Mouse (Mus musculus) heart, embryonic 13.5 days (tissue): ENCODE data around the gene Igfbp4. TPM values are rescaled to one million over a fixed set of nuclear protein-coding genes. Genes with fewer than 3 reads are reported as not detected.
A peak's percentile ranks its signal among the peaks of the same experiment; 100 is the strongest.

Experiments
- ATAC-seq: fragments of 200-750 bp; cut with Nextera tagmentation; 2 replicates; pipeline ENCODE4 v1.8.0; 2017; ENCODE audit warnings: moderate TSS enrichment; ENCODE audit not compliant: insufficient number of reproducible peaks, low FRiP score, low TSS enrichment; ENCODE audit errors: extremely low read depth
- H3K27ac ChIP-seq: fragments of 300-500 bp; sonication (generic); replicated peaks from 2 replicates; pipeline ENCODE4 v1.5.1; 2015; ENCODE audit warnings: moderate library complexity, mild to moderate bottlenecking, inconsistent platforms
- H3K27me3 ChIP-seq: fragments of 300-500 bp; sonication (generic); replicated peaks from 2 replicates; pipeline ENCODE4 v1.6.1; 2015; ENCODE audit warnings: mild to moderate bottlenecking, inconsistent platforms
- H3K36me3 ChIP-seq: fragments of 300-500 bp; sonication (generic); 2 replicates; pipeline ENCODE4 v1.6.1; 2015; ENCODE audit warnings: mild to moderate bottlenecking, inconsistent platforms
- H3K4me1 ChIP-seq: fragments of 300-500 bp; sonication (generic); 2 replicates; pipeline ENCODE4 v1.6.1; 2015; ENCODE audit warnings: inconsistent platforms
- H3K4me2 ChIP-seq: fragments of 300-500 bp; sonication (generic); 2 replicates; pipeline ENCODE4 v1.6.1; 2015; ENCODE audit warnings: inconsistent platforms, mild to moderate bottlenecking, moderate library complexity
- H3K4me3 ChIP-seq: fragments of 300-500 bp; sonication (generic); 2 replicates; pipeline ENCODE4 v1.5.1; 2015; ENCODE audit warnings: moderate library complexity, mild to moderate bottlenecking, inconsistent platforms
- H3K9ac ChIP-seq: fragments of 300-500 bp; sonication (generic); 2 replicates; pipeline ENCODE4 v1.6.1; 2015; ENCODE audit warnings: inconsistent platforms, mild to moderate bottlenecking, moderate library complexity
- H3K9me3 ChIP-seq: fragments of 300-500 bp; sonication (generic); 2 replicates; pipeline ENCODE4 v1.6.1; 2016; ENCODE audit warnings: inconsistent platforms
- WGBS: fragments of 180-500 bp; shearing (Covaris S2); methylation state at CpG from one replicate; pipeline ENCODE4 v1.1.7; 2015; ENCODE audit warnings: mixed read lengths; 5-methylcytosine and 5-hydroxymethylcytosine counted together
- polyA plus RNA-seq: library from polyadenylated mRNA; unstranded; fragments of >200 nt; fragmentation: Nextera tagmentation; extraction: Ambion mirVana; gene quantifications from 2 replicates; pipeline ENCODE4 v1.2.1, GENCODE M21; 2015

Gene Igfbp4
- polyA plus RNA-seq, 1 experiment from 2014 or later: 371 TPM

DNA sequence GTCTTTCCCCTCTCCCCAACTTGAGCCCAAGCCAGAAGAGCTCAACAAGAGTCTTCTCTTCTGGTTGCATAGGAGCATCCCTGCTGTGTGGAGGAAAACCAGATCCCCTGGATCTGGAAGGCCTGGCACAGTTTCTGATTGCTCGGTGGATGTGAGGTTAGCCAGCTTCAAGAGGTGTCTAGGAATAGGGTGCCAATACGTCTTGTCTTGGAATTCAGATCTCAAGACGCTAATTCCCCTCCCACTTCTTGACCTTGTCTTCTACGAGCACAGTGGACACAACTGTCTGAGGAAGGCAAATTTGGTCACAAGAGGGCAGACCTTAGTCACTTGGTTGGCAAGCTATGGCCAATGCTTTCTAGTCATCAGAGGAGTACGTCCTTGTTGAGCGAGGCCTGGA lies 2.6 kb downstream of the Igfbp4 start:
- no peak for ATAC-seq
- Histone ChIP-seq H3K9ac (no peak overlapping the region), H3K27ac (peak overlapping the region; percentile 20; the same call in 1 of the 2 replicates), H3K4me2 (peak overlapping the region; percentile 59), H3K4me3 (peak overlapping the region; percentile 28), H3K4me1 (peaks cover 69% of the 10 kb centered on the region), H3K9me3 (no peaks in the 10 kb centered on the region), H3K36me3 (peaks cover 16% of the 10 kb centered on the region), H3K27me3 (peaks cover 11% of the 10 kb centered on the region)
- WGBS: 51% methylated on average over 6 of the region's 6 CpGs

DNA sequence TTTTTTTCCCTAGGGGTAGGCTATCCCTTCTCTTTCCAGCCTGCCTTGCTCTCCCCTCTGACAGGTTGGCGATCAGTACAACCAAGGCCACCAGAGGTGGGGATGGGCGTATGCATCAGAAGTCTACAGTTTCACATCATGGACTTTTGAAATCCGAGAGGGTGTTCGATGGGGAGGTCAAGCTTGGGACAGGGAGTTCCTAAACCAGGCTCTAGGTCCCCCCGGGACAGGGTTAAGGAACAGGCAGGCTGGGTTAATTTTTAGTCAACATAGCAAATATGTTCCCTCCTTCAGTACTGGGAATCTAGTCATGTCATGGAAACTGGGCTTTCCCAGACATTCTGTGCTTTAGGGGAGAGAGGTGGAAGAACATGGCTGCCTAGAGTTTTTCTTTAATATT lies 3.3 kb downstream of the Igfbp4 start:
- Histone ChIP-seq H3K4me3 (peak overlapping the region; percentile 28; the same call in 1 of the 2 replicates), H3K9me3 (no peaks in the 10 kb centered on the region), H3K9ac (no peak overlapping the region; the same call in 1 of the 2 replicates), H3K36me3 (peaks cover 23% of the 10 kb centered on the region), H3K27me3 (peaks cover 7% of the 10 kb centered on the region), H3K4me2 (peak overlapping the region; percentile 59), H3K27ac (0 out of 2 replicates have a peak overlapping the region, but pooled peaks have one; percentile 28), H3K4me1 (peaks cover 70% of the 10 kb centered on the region)
- no peak for ATAC-seq
- 75% methylated on average over 5 of the region's 5 CpGs for WGBS

DNA sequence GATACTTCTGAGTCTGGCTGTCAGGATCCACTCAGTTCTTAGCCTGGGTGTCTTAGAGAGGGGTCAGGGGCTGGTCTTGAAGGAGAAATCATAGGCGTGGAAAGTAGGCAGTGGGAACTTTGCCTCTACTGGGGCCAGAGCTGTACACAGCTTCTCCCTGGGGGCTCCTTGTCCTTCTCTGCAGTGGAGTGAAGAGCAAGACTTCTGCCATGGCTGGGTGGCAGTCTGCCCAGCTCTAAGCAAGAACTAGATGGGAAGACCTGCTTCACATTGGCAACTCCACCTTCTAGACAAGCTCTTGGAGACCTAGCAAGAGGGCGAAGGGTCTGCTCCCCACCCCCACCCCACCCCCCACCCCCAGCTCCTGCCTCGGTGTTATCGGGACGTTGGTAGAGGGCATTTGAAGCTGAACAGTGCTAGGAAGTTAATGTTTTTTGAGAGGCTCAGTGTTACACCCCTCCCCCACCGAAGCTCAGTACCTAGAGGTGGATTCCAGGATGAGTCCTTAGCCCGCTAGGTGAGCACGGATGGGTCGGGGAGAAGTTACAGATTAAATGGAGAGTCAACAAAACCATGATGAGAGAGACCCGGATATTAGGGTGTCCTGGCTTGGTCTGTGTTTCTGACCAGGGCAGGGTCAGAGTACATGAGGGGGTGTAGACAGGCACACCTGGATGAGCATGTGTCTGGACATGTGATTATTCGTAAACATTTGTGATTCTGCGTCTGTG lies 4.3 kb downstream of the Igfbp4 start:
- no peaks in the 10 kb centered on the region for H3K9me3 ChIP-seq
- peak overlapping the region; percentile 56 for H3K9ac ChIP-seq
- peaks cover 32% of the 10 kb centered on the region for H3K36me3 ChIP-seq
- 59% methylated on average over 12 of the region's 12 CpGs for WGBS
- H3K4me1 ChIP-seq: peaks cover 68% of the 10 kb centered on the region
- ATAC-seq: no peak
- peak overlapping the region; percentile 59 for H3K4me2 ChIP-seq
- H3K27ac ChIP-seq: peak overlapping the region; percentile 87
- H3K4me3 ChIP-seq: peak overlapping the region; percentile 28
- H3K27me3 ChIP-seq: peaks cover 7% of the 10 kb centered on the region

DNA sequence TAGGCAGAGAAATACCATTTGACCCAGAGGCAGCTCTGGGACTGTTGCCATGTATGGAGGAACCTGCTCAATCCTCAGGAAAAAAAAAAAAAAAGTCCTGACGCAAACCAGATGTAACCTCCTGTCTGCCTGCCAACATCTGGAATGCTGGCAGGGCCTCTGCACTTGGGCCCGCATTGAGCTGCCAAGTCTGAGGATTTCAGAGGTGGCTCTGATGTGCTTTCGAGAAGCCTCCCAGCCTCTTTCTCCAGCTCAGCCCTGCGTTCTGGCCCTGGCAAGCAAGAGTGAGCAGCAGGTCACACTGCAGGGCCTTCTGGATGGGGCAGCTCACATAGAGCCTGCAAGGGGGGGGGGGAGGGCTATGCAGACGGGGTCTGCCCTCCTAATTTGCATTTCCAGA lies 6.1 kb downstream of the Igfbp4 start:
- 0 out of 2 replicates have a peak, but pooled peaks have one; percentile 32 for ATAC-seq
- H3K9ac ChIP-seq: peak overlapping the region; percentile 56
- H3K27ac ChIP-seq: peak overlapping the region; percentile 87
- H3K4me2 ChIP-seq: peak overlapping the region; percentile 59
- peaks cover 5% of the 10 kb centered on the region for H3K27me3 ChIP-seq
- H3K9me3 ChIP-seq: no peaks in the 10 kb centered on the region
- H3K4me1 ChIP-seq: peaks cover 58% of the 10 kb centered on the region
- WGBS: 7% methylated on average over 5 of the region's 5 CpGs
- peaks cover 50% of the 10 kb centered on the region for H3K36me3 ChIP-seq
- H3K4me3 ChIP-seq: no peak overlapping the region

DNA sequence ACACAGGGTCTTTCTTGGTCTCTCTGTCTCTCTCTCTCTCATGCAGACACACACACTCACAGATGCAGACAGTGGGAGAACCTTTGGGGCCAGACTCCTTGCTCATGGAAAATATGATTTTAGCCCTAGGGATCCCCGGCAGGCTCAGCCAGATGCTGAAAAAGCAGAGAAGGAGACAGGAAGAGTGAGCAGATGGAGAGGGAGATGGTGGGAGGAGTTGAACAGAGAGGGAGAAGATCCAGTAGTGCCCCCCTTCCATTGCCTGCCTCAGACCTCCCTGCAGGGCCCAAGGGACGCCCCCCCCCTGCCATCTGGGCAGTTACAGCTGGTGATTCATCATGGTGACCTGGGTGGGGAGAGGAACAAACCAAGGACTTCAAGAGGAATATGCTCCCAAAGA lies 6.6 kb downstream of the Igfbp4 start:
- H3K4me3 ChIP-seq: no peak overlapping the region
- H3K27me3 ChIP-seq: peaks cover under 1% of the 10 kb centered on the region; the same call in 1 of the 2 replicates
- peak overlapping the region; percentile 56 for H3K9ac ChIP-seq
- 51% methylated on average over 2 of the region's 2 CpGs for WGBS
- peak overlapping the region; percentile 59 for H3K4me2 ChIP-seq
- peaks cover 55% of the 10 kb centered on the region for H3K36me3 ChIP-seq
- peak overlapping the region; percentile 87 for H3K27ac ChIP-seq
- no peak for ATAC-seq
- peaks cover 57% of the 10 kb centered on the region for H3K4me1 ChIP-seq
- no peaks in the 10 kb centered on the region for H3K9me3 ChIP-seq

DNA sequence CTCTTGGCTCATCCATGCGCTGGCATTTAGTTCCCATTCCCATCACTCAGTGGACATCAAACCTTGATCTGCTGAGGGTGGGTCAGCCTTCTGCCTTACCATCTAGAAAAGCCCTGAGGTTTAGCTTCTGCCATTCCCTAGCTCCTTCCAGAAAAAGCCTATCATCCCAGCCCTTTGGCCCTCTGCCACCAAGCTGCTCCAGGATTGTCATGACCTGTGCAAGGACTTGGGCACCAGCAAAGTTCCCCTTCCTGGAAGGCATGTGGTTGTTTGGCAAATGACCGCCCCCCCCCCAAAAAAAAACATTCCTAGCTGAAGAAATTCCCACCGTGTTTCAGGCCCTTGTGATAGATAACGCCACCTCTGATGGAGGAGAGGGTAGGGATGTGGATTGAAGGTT lies 14.1 kb downstream of the Igfbp4 start:
- H3K4me2 ChIP-seq: no peak overlapping the region
- peaks cover 16% of the 10 kb centered on the region for H3K4me1 ChIP-seq
- 36% methylated on average over 4 of the region's 4 CpGs for WGBS
- no peak for ATAC-seq
- H3K4me3 ChIP-seq: no peak overlapping the region
- H3K27me3 ChIP-seq: no peaks in the 10 kb centered on the region
- H3K9ac ChIP-seq: no peak overlapping the region; the same call in 1 of the 2 replicates
- H3K27ac ChIP-seq: peak overlapping the region; percentile 65
- H3K36me3 ChIP-seq: peaks cover 28% of the 10 kb centered on the region
- peaks cover 7% of the 10 kb centered on the region; the same call in 1 of the 2 replicates for H3K9me3 ChIP-seq

DNA sequence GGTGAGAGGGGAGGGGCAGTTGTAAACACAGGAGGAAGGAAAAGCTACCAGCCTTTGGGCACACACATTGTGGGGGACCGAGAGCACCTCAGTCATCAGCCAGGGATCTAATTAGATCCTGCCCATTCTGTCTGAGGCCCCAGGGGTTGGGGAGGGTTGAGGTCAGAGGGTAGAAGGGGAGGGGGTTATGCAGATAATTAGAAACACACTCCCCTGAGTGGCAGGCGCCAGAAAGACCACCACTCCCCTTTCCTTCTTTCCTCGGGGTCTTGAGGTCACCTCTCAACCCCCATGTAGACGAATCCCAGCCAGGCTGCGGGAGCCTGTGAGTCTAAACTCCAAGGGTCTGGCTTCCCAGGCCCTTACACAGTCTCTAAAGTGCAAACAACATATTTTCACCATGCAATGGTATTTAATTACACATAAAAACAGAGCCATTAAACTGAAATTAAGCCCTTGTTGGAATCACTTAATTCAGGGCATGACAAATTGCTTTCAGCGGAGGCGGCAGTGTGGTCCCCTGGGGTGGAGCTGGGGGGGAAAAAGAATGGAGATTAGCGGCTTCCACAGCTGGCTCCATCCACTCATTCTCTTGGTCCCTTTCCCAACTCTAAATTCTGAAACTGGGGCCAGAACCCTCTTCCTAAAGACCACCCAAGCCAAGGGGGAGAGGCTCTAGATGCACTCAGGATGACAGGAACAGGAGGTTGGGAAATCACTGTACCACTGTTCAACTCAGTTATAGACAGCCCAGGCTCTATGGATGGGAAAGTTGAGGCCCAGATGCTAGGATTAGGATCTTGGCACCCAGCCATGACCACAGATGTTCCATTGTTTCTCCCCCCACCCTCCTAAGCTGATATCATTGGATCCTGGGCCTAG lies 14.8 kb downstream of the Igfbp4 start:
- H3K4me2 ChIP-seq: no peak overlapping the region
- peaks cover 7% of the 10 kb centered on the region; the same call in 1 of the 2 replicates for H3K9me3 ChIP-seq
- no peaks in the 10 kb centered on the region for H3K27me3 ChIP-seq
- no peak; the same call in 1 of the 2 replicates for ATAC-seq
- H3K4me3 ChIP-seq: no peak overlapping the region
- peaks cover 16% of the 10 kb centered on the region for H3K4me1 ChIP-seq
- peaks cover 22% of the 10 kb centered on the region for H3K36me3 ChIP-seq
- 31% methylated on average over 8 of the region's 8 CpGs for WGBS
- H3K27ac ChIP-seq: peak overlapping the region; percentile 65
- H3K9ac ChIP-seq: no peak overlapping the region; the same call in 1 of the 2 replicates

DNA sequence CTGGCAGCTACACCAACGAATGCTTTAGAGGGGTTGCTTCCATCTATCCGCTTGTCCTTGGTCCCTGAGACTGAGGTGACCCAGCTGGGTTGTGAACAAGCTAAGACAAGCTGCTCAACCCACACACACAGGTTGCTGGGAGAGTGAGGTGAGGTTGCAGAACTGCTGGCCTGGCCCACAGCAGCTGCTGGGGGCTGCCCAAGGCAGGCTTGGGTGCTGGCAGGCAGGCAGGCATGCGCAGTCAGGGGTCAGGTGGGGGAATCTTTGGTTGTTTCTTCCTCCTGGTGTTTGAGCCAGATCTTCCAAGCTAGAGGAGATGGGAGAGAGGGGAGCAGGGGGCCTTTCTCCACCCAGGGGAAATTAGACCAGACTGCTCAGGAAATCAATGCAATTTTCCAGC lies 19.4 kb downstream of the Igfbp4 start:
- Histone ChIP-seq H3K4me1 (peaks cover 17% of the 10 kb centered on the region), H3K4me2 (no peak overlapping the region), H3K9ac (no peak overlapping the region), H3K9me3 (peaks cover 7% of the 10 kb centered on the region; the same call in 1 of the 2 replicates), H3K36me3 (no peaks in the 10 kb centered on the region), H3K27me3 (no peaks in the 10 kb centered on the region), H3K27ac (no peak overlapping the region), H3K4me3 (no peak overlapping the region)
- 70% methylated on average over 3 of the region's 3 CpGs for WGBS
- no peak for ATAC-seq

DNA sequence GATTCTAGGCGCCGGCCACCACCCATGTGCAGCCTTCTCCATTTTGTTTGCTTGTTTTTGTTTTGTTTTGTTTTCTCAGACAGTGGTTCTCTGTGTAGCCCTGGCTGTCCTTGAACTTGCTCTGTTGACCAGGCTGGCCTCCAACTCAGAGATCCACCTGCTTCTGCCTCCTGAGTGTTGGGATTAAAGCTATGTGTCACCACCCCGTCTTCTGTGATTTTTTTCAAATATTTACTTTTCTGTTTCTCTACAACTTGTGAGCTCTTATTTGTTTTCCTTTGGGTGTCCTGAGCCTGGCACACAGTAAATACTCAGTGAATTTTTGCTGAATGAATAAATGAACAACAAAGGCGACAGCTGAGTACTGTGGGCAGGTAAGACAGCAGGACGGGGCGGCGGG lies 21.6 kb downstream of the Igfbp4 start:
- Histone ChIP-seq H3K4me3 (no peak overlapping the region), H3K9ac (no peak overlapping the region; the same call in 1 of the 2 replicates), H3K27me3 (no peaks in the 10 kb centered on the region), H3K27ac (no peak overlapping the region), H3K4me1 (peaks cover 20% of the 10 kb centered on the region), H3K9me3 (peaks cover 7% of the 10 kb centered on the region; the same call in 1 of the 2 replicates), H3K36me3 (no peaks in the 10 kb centered on the region), H3K4me2 (no peak overlapping the region)
- 75% methylated on average over 7 of the region's 7 CpGs for WGBS
- no peak for ATAC-seq

DNA sequence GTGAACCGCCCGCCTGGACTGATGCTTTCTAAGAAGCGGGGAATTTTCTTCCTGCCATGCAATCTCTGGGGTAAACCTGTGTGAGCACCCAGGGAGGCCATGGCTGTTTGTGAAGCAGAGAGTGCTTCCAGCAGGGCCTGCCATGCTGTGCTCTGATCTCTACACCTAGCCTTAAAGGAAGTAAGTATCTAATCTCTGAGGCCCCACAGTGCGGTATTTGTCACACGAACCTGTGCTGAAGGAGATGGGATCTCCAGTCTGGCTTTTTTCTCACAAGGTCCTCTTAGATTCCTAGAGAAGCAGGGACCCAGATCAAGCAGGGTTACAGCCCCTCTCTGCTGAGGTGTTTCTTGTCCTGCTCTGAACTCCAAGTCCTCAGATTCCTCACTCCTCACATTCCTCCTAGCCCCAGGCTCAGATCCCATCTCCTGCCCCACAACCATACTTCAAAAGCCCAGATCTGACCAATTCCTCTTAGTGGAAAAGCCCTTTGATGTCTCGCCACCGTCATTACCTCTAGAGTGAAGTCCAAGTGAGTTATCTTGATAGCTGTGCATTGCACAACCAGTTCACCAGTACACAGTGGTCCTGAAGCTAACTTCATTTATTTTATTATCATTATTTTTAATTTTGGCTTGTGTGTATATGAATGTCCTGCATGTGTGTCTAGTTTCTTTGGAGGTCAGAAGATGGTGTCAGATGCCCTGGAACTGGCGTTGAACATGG lies 22.5 kb downstream of the Igfbp4 start:
- Histone ChIP-seq H3K36me3 (no peaks in the 10 kb centered on the region), H3K9ac (peak overlapping the region; percentile 34; the same call in 1 of the 2 replicates), H3K4me1 (peaks cover 20% of the 10 kb centered on the region), H3K4me2 (no peak overlapping the region), H3K27me3 (no peaks in the 10 kb centered on the region), H3K9me3 (peaks cover 7% of the 10 kb centered on the region; the same call in 1 of the 2 replicates), H3K27ac (no peak overlapping the region), H3K4me3 (no peak overlapping the region)
- 36% methylated on average over 8 of the region's 8 CpGs for WGBS
- no peak for ATAC-seq
